Mouse (Mus musculus): ENCODE measurements around the gene Rad51.

GRCm38 (mm10) chr2:119177384-119177939 lies 64.9 kb downstream of the Rad51 start:
- TF ChIP-seq CTCF (IDR thresholded peaks at IDR 0.05; ENCODE audit: low read depth, low read length) (no peak), GATA2 (IDR thresholded peaks at IDR 0.05; ENCODE audit: borderline replicate concordance, low read depth, low read length) (no peak)
